Mouse (Mus musculus): ENCODE measurements at regions not wholly inside any gene's neighbourhood (a gene's known extent, or its start where the extent isn't known, plus 50 kb on each side); places are given as distances from the start of the nearest gene placed in this dataset.
"Not testable (repeated sequence)": the region's sequence is repeated elsewhere in the genome, so short reads cannot be mapped to it uniquely, and the experiment has no call there.

GRCm38 (mm10) chr5:148708014-148708741 is 155.6 kb upstream of the Ubl3 start:
- intact Hi-C loops (cut with DNase I) = loop anchor here (2.0 to 5.0 kb wide), 2 partner anchors 84 to 161 kb away; no protein-coding TSS in a partner anchor
- peak in 1 of 2 experiments; percentile 35 for DNase-seq

DNA sequence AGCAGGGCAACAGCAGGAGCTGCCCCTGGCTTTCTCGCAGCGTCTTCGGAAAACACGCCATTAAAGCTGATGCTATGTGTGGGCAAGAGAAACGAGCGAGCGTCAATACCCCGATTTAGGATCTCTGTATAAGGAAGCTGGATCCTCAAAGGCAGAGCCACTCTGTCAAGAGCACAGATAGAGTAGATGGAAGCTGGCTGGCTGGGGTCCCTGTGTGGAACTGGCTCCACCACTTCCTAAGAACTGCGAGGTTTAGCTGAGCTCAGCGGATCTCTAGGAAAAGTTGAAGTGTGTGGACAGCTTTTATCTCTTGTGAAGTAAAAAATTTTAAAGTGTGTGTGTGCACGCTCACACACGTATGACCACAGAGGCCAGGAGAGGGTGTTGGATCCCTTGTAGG is 154.7 kb upstream of the Ubl3 start:
- intact Hi-C loops (cut with DNase I) = loop anchor here (5.0 kb wide), 1 partner anchor 85 kb away; no protein-coding TSS in a partner anchor
- DNase-seq = peak in 1 of 2 experiments; percentile 16

- DNase-seq = no peak
- intact Hi-C loops (cut with DNase I) = loop anchor here (5.0 kb wide), 1 partner anchor 86 kb away; no protein-coding TSS in a partner anchor
Observed at GRCm38 (mm10) chr5:148706323-148707120, 153.9 kb upstream of the Ubl3 start.

GRCm38 (mm10) chr5:148704769-148705168 is 152.2 kb upstream of the Ubl3 start:
- DNase-seq = peak; percentile 61 to 72
- intact Hi-C loops (cut with DNase I) = loop anchor here (5.0 kb wide), 1 partner anchor 88 kb away; no protein-coding TSS in a partner anchor

DNA sequence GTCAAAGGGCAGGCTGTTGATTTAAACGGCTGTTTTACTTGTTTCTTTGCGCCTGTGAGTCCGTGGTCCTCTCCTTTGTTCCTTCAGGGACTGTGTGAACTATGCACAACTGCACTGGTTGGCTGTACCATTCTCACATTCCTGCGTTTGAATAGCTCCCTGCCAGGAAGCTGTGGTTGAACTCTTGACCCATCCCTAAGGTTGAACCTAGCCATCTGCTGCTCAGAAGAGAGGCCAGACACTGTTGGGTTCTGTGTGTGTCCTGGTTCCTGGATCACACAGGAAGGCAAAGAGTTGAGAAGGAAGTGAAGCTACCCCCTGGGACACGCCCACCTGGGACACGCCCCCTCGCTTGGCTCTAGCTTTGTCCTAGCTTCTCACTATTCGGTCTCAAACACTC is 149.3 kb upstream of the Ubl3 start:
- intact Hi-C loops (cut with DNase I) = no loop called here
- DNase-seq = no peak

GRCm38 (mm10) chr5:148701001-148701400 is 148.4 kb upstream of the Ubl3 start:
- intact Hi-C loops (cut with DNase I) = no loop called here
- no peak for DNase-seq

DNA sequence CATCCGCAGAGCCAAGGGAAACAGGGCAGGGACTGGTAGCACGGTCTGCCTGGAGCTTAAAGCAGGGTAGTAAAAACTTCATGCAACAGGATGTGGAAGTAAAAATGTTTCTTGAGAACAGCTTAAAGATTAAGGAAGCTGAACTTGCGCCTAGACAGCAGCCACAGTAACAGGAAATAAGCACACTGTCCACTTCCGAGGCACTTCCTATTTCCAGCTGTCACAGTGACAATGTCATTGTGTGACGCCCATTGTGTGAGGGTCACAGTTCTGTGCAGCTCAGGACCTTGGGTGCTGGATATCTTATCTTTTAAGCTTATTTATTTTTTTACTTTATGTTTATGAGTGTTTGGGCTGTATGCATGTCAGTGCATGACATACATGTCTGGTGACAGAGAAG is 147.7 kb upstream of the Ubl3 start:
- DNase-seq = no peak
- intact Hi-C loops (cut with DNase I) = no loop called here

DNA sequence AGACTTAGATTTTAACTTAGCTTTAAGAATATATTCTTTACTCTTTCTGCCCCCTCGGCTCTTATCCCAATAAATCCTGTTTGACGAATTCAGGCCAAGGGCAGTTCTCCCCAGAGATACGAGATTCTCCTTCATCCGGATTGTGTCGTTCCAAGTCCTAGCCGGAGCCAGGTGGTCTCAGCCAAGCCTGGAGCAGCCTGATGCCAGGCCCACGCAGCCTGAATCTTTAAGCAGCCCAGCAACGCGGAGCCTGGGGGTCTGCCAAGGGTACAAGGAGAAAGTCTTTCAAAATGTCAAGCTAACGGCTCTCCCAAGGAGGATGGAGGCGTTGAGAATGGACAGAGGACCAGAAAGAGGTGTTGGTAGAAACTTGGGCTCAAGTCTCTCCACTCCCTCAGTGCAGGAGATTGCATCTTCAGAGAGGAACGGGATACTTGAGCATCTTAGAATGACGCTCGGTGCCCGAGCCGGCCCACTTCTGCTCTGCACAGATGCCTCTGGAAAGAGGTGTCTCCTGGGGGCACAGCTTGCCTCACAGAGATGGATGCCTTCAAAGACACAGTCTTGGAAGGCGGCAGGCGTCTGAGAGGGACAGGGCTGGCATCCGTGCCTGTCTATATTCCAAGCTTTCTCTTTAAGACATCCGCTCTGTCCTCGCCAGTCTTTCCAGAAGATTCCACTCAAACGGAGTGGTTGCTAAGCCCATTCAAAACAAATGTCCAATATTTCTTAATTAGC is 145.2 kb upstream of the Ubl3 start:
- intact Hi-C loops (cut with DNase I) = loop anchor here (5.0 kb wide), 1 partner anchor 50 kb away; no protein-coding TSS in a partner anchor
- DNase-seq = peak in 1 of 2 experiments; percentile 41

DNA sequence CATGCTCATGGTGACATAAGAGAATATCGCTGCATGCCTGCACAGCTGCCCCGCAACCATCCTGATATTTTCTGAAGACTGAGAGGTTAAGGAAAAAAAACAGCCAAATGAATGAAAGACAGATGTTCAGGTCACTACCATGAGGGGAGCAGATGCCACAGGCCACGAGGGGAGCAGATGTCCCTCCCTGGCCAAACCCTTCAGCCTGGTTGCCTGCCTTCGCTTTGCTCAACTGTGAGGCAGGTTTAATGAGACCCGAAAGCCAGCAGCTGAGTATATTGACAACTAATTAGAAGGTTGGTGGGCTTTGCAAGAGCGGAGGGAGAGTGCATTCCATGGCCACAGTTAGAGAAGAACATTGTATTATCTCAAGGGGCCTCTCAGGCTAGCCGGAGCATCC is 141.8 kb upstream of the Ubl3 start:
- intact Hi-C loops (cut with DNase I) = no loop called here

DNA sequence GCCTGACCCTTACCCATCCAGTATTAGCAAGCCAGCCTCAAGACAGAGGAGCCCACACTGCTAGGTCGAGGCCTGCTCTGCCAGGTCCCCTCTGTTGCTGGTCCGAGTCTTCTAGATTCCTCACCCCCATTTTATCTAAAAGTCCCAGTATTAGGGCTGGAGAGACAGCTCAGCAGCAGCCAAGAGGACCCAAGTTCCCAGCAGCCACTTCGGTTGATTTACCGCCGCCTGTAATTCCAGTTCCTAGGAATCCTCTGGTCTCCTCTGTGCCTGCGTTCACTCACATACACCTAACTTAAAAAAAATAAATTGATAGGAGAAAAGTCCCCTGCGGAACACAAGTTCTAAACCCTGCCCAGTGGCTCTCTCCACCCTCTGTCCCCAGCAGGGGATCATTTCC is 138.9 kb upstream of the Ubl3 start:
- DNase-seq = no peak
- intact Hi-C loops (cut with DNase I) = no loop called here

More for the DNA sequence above, 141.8 kb upstream of the Ubl3 start:
- no peak for DNase-seq

DNA sequence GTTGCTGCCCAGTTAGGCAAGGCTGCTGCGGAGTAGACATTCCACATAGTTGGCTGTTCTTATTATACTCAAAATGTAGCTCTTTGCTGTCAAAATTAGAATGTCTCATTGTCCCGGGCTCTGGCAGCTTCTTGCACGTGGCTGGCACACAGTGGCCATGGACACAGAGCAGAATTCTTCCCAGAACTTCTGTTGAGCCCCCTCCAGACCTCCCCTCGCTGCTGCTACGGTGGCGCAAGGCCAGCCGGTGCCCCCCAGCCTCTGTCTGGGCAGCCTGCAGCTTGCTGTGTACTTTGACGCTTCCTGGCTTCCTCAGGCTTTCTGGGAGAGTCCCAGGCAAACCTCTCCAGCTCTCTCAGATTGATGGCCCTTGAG is 138.2 kb upstream of the Ubl3 start:
- no peak for DNase-seq
- intact Hi-C loops (cut with DNase I) = no loop called here

- intact Hi-C loops (cut with DNase I) = no loop called here
- no peak for DNase-seq
Observed at GRCm38 (mm10) chr5:148690158-148690822, 137.7 kb upstream of the Ubl3 start.

DNA sequence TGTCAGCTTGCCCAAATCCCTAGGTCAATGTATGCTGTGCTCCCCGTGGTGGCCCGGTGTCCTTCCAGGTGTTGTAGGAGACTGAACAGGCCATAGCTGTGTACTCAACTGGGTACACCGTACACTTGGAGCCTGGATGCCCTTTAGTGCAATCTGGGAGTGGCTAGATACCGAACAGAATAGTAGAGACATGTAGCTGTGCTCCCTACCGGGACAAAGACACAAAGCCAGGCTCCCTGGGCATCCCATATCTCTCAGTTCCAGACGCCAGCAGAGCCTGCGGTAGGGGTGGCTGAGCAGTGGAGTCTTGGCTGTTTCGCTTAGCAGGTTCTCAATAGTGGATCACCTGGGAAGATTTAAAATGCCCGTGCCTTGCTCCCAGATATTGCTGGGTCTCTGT is 136.7 kb upstream of the Ubl3 start:
- intact Hi-C loops (cut with DNase I) = no loop called here
- DNase-seq = no peak

GRCm38 (mm10) chr5:148688501-148688900 is 135.9 kb upstream of the Ubl3 start:
- DNase-seq = no peak
- intact Hi-C loops (cut with DNase I) = no loop called here

- DNase-seq = no peak
- intact Hi-C loops (cut with DNase I) = no loop called here
Observed at GRCm38 (mm10) chr5:148687827-148688226, 135.2 kb upstream of the Ubl3 start.

DNA sequence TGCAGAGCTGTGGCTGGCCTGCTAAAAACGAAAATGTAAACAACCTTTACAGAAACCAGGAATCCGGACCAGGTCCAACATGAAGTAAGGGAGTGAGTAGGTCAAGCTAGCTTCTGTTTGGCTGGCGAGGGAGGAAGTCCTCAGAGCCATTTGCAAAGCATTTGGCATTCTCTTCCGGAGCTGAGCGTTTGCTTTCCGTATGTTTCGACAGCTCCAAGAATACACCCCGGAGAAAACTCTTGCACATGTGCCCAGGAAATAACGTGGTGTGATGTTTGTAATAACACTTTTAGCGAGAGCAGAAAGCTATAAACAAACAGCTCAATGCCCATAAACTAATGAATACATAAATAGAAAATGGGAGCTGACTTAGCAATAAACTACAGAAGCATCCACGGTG is 131.6 kb upstream of the Ubl3 start:
- intact Hi-C loops (cut with DNase I) = no loop called here
- DNase-seq = no peak

- no peak for DNase-seq
Observed at GRCm38 (mm10) chr5:148682553-148682952, 130.0 kb upstream of the Ubl3 start.

DNA sequence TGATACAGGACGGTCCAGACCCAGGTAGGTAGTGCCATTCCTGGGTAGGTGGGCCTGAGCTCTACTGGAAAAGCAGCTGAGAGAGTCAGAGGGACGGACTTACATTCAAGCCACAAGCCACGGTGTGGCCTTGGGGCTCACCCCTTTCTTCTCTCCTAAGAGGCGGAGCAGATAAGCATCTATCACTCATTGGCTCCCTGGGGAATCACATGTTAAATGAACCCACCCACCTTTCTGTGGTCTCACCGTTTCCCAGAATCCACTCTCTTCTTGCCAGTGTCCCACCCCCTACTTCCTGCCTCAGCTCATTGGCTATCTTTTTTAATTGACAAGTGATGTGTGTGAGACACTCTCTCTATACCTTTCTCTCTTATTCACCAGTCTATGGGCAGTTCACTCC is 127.8 kb upstream of the Ubl3 start:
- no peak for DNase-seq
- intact Hi-C loops (cut with DNase I) = no loop called here

More at GRCm38 (mm10) chr5:148682553-148682952, 130.0 kb upstream of the Ubl3 start:
- intact Hi-C loops (cut with DNase I) = no loop called here

GRCm38 (mm10) chr5:148679586-148679985 is 127.0 kb upstream of the Ubl3 start:
- intact Hi-C loops (cut with DNase I) = no loop called here
- DNase-seq = no peak

GRCm38 (mm10) chr5:148678285-148678937 is 125.8 kb upstream of the Ubl3 start:
- DNase-seq; intact Hi-C loops (cut with DNase I): not testable (repeated sequence)

Data from heart, postnatal 10 days (tissue).